Mouse (Mus musculus): ENCODE measurements at regions not wholly inside any gene's neighbourhood (a gene's known extent, or its start where the extent isn't known, plus 50 kb on each side); places are given as distances from the start of the nearest gene placed in this dataset.

DNA sequence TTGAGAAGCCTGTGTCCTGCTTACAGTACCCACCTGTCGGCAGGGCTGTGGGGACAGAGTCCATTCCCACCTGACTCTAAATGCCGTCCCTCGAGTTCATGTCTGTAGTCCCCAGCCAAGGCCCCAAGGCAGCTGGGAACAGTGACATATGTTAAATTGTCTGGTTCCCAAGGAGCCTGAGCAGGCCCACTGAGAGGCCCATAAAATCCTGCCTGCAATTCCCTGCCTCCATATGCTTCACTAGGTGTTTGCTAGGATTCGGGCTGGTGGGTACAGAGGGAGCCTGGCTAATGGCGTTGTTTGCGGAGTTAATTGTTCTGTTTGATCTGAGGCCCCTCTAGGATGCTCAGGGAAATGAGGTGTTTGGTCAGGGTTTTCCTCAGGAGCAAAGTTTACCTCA lies 258.8 kb upstream of the 9630041A04Rik start:
- no peak for ATAC-seq (ENCODE audit: low FRiP score)
- 16% methylated on average over 6 of the region's 6 CpGs for WGBS
- H3K27ac ChIP-seq (replicated peaks) = 0 out of 2 replicates have a peak overlapping the region, but pooled peaks have one; percentile 19

GRCm38 (mm10) chr9:101596898-101597297 lies 264.7 kb upstream of the 9630041A04Rik start:
- Histone ChIP-seq H3K9me3 (replicated peaks) (no peaks in the 10 kb centered on the region), H3K9ac (replicated peaks) (no peak overlapping the region), H3K27ac (replicated peaks) (no peak overlapping the region), H3K27me3 (replicated peaks) (no peaks in the 10 kb centered on the region), H3K4me3 (replicated peaks) (no peak overlapping the region), H3K36me3 (no peaks in the 10 kb centered on the region), H3K4me2 (no peak overlapping the region), H3K4me1 (no peaks in the 10 kb centered on the region)
- 81% methylated on average over 3 of the region's 3 CpGs for WGBS
- ATAC-seq (ENCODE audit: low FRiP score) = no peak

More for the DNA sequence above, 258.8 kb upstream of the 9630041A04Rik start:
- peaks cover 11% of the 10 kb centered on the region for H3K4me1 ChIP-seq
- H3K4me2 ChIP-seq = no peak overlapping the region
- H3K9me3 ChIP-seq (replicated peaks) = no peaks in the 10 kb centered on the region
- no peak overlapping the region for H3K9ac ChIP-seq (replicated peaks)
- H3K4me3 ChIP-seq (replicated peaks) = no peak overlapping the region
- H3K27me3 ChIP-seq (replicated peaks) = no peaks in the 10 kb centered on the region
- no peaks in the 10 kb centered on the region for H3K36me3 ChIP-seq

DNA sequence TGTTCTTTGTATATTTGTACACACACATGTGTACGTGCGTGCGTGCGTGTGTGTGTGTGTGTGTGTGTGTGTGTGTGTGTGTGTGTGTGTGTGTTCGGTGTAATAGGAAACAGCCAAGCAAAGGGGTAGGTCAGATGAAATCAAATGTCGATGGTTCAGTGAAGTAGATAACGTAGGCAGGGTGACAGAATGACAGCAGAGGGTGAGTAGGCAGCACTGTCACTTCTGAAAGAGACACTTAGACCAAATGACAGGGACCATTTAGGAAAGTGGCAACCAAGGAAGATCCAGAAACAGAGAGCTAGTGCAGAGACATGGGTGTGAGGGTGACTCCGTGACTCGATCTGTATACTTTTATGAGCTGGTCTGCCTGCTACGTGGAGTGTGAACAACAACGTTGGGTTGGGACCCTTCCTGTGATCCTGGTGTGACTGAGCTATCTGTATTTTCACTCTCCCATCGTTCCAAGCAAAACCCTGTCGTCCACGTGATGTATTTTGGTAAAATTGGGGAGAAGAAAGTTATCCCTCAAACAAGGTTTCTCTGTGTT lies 266.5 kb upstream of the 9630041A04Rik start:
- no peaks in the 10 kb centered on the region for H3K4me1 ChIP-seq
- 82% methylated on average over 14 of the region's 14 CpGs for WGBS

DNA sequence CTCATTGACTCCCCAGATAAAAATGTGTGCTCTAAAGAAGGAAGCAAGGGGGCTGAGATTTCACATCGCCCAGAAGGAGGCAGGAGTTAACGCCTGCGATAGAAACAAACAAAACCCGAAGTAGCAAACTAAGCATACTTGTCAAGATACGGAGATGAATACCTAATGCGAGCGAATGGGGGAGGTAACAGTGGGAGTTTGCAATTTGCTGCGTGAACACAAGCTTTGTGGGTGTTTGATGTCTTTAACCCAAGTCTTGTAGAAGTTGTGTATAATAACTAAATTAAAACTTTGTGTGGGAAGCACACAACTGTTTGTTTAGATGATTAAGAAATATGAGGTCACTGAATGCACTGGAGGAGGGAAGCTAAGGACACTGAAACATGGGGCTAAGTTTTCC lies 269.0 kb upstream of the 9630041A04Rik start:
- Histone ChIP-seq H3K27ac (replicated peaks) (no peak overlapping the region), H3K36me3 (no peaks in the 10 kb centered on the region), H3K9me3 (replicated peaks) (no peaks in the 10 kb centered on the region), H3K4me3 (replicated peaks) (no peak overlapping the region), H3K27me3 (replicated peaks) (no peaks in the 10 kb centered on the region), H3K4me1 (no peaks in the 10 kb centered on the region), H3K9ac (replicated peaks) (no peak overlapping the region), H3K4me2 (no peak overlapping the region)
- WGBS = 82% methylated on average over 8 of the region's 8 CpGs
- ATAC-seq (ENCODE audit: low FRiP score) = no peak

More for the DNA sequence above, 266.5 kb upstream of the 9630041A04Rik start:
- Histone ChIP-seq H3K9me3 (replicated peaks) (no peaks in the 10 kb centered on the region), H3K4me3 (replicated peaks) (no peak overlapping the region), H3K27ac (replicated peaks) (no peak overlapping the region), H3K9ac (replicated peaks) (no peak overlapping the region), H3K36me3 (no peaks in the 10 kb centered on the region), H3K4me2 (no peak overlapping the region), H3K27me3 (replicated peaks) (no peaks in the 10 kb centered on the region)
- ATAC-seq (ENCODE audit: low FRiP score) = no peak

DNA sequence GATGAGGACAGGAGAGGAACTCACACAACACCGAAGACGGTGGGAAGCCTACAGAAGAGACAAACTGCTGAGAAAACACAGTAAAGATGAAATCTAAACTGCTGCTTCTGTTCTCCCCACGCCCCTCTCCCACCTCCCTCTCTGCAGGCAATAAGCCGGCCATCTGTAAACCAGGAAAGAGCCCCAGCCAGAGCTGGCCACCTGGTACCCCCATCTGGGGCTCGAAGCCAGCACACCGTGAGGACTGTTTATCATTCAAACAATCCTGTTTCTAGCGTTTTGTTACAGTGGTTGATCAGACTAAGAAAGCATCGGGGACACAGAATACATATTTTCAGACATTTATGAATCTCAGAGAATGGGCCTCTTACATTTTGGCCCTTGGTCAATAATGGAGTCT lies 270.0 kb upstream of the 9630041A04Rik start:
- ATAC-seq (ENCODE audit: low FRiP score) = no peak
- no peak overlapping the region for H3K9ac ChIP-seq (replicated peaks)
- H3K27me3 ChIP-seq (replicated peaks) = no peaks in the 10 kb centered on the region
- no peaks in the 10 kb centered on the region for H3K9me3 ChIP-seq (replicated peaks)
- no peaks in the 10 kb centered on the region for H3K4me1 ChIP-seq
- 49% methylated on average over 8 of the region's 8 CpGs for WGBS
- no peak overlapping the region for H3K27ac ChIP-seq (replicated peaks)
- H3K36me3 ChIP-seq = no peaks in the 10 kb centered on the region
- no peak overlapping the region for H3K4me2 ChIP-seq
- H3K4me3 ChIP-seq (replicated peaks) = no peak overlapping the region

GRCm38 (mm10) chr9:101590310-101590709 lies 271.3 kb upstream of the 9630041A04Rik start:
- WGBS = 83% methylated on average over 3 of the region's 3 CpGs
- Histone ChIP-seq H3K36me3 (no peaks in the 10 kb centered on the region), H3K27ac (replicated peaks) (no peak overlapping the region), H3K4me2 (no peak overlapping the region), H3K4me1 (no peaks in the 10 kb centered on the region), H3K9ac (replicated peaks) (no peak overlapping the region), H3K4me3 (replicated peaks) (no peak overlapping the region), H3K27me3 (replicated peaks) (no peaks in the 10 kb centered on the region), H3K9me3 (replicated peaks) (0 out of 2 replicates have a peak, but pooled peaks cover 3% of the 10 kb centered on the region)
- no peak for ATAC-seq (ENCODE audit: low FRiP score)

GRCm38 (mm10) chr9:101581064-101581463 lies 280.6 kb upstream of the 9630041A04Rik start:
- Histone ChIP-seq H3K4me1 (no peaks in the 10 kb centered on the region), H3K4me3 (replicated peaks) (no peak overlapping the region), H3K4me2 (no peak overlapping the region), H3K36me3 (no peaks in the 10 kb centered on the region), H3K9me3 (replicated peaks) (0 out of 2 replicates have a peak, but pooled peaks cover 3% of the 10 kb centered on the region), H3K27me3 (replicated peaks) (no peaks in the 10 kb centered on the region), H3K27ac (replicated peaks) (no peak overlapping the region), H3K9ac (replicated peaks) (no peak overlapping the region)
- WGBS = 89% methylated on average over 4 of the region's 4 CpGs
- no peak for ATAC-seq (ENCODE audit: low FRiP score)

GRCm38 (mm10) chr9:101570714-101571113 lies 290.9 kb upstream of the 9630041A04Rik start:
- Histone ChIP-seq H3K4me2 (no peak overlapping the region), H3K4me1 (no peaks in the 10 kb centered on the region), H3K9ac (replicated peaks) (no peak overlapping the region), H3K27me3 (replicated peaks) (no peaks in the 10 kb centered on the region), H3K36me3 (no peaks in the 10 kb centered on the region), H3K27ac (replicated peaks) (no peak overlapping the region), H3K4me3 (replicated peaks) (no peak overlapping the region), H3K9me3 (replicated peaks) (no peaks in the 10 kb centered on the region)
- ATAC-seq (ENCODE audit: low FRiP score) = no peak
- 11% methylated on average over 4 of the region's 4 CpGs for WGBS

- H3K27me3 ChIP-seq (replicated peaks) = no peaks in the 10 kb centered on the region
- H3K36me3 ChIP-seq = no peaks in the 10 kb centered on the region
- H3K27ac ChIP-seq (replicated peaks) = no peak overlapping the region
- H3K9me3 ChIP-seq (replicated peaks) = no peaks in the 10 kb centered on the region
- H3K4me3 ChIP-seq (replicated peaks) = no peak overlapping the region
- no peak overlapping the region for H3K4me2 ChIP-seq
- H3K4me1 ChIP-seq = no peaks in the 10 kb centered on the region
- 64% methylated on average over 9 of the region's 9 CpGs for WGBS
- H3K9ac ChIP-seq (replicated peaks) = no peak overlapping the region
- no peak for ATAC-seq (ENCODE audit: low FRiP score)
Observed at GRCm38 (mm10) chr9:101563196-101563595, 298.4 kb upstream of the 9630041A04Rik start.

GRCm38 (mm10) chr9:101559366-101559765 lies 302.3 kb upstream of the 9630041A04Rik start:
- Histone ChIP-seq H3K4me2 (no peak overlapping the region), H3K9ac (replicated peaks) (no peak overlapping the region), H3K27me3 (replicated peaks) (no peaks in the 10 kb centered on the region), H3K4me3 (replicated peaks) (no peak overlapping the region), H3K9me3 (replicated peaks) (no peaks in the 10 kb centered on the region), H3K4me1 (no peaks in the 10 kb centered on the region), H3K27ac (replicated peaks) (no peak overlapping the region), H3K36me3 (no peaks in the 10 kb centered on the region)
- no peak for ATAC-seq (ENCODE audit: low FRiP score)
- WGBS = 89% methylated on average over 11 of the region's 11 CpGs

GRCm38 (mm10) chr9:101555011-101555673 lies 303.5 kb upstream of the Ppp2r3a start:
- Histone ChIP-seq H3K4me1 (no peaks in the 10 kb centered on the region), H3K4me3 (replicated peaks) (no peak overlapping the region), H3K4me2 (no peak overlapping the region), H3K27me3 (replicated peaks) (no peaks in the 10 kb centered on the region), H3K27ac (replicated peaks) (no peak overlapping the region), H3K36me3 (no peaks in the 10 kb centered on the region), H3K9ac (replicated peaks) (no peak overlapping the region), H3K9me3 (replicated peaks) (no peaks in the 10 kb centered on the region)
- ATAC-seq (ENCODE audit: low FRiP score) = no peak
- WGBS = 42% methylated on average over 5 of the region's 5 CpGs

GRCm38 (mm10) chr9:101552789-101553188 lies 301.2 kb upstream of the Ppp2r3a start:
- no peak overlapping the region for H3K4me2 ChIP-seq
- no peaks in the 10 kb centered on the region for H3K27me3 ChIP-seq (replicated peaks)
- 88% methylated on average over 6 of the region's 6 CpGs for WGBS
- H3K4me1 ChIP-seq = no peaks in the 10 kb centered on the region
- H3K27ac ChIP-seq (replicated peaks) = no peak overlapping the region
- no peak overlapping the region for H3K9ac ChIP-seq (replicated peaks)
- H3K4me3 ChIP-seq (replicated peaks) = no peak overlapping the region
- no peaks in the 10 kb centered on the region for H3K9me3 ChIP-seq (replicated peaks)
- ATAC-seq (ENCODE audit: low FRiP score) = no peak
- H3K36me3 ChIP-seq = no peaks in the 10 kb centered on the region

All from neural tube, embryonic 15.5 days (tissue).